Mouse (Mus musculus) adrenal gland, adult 18-20 months (tissue): ENCODE data around the gene Efna3. TPM values are rescaled to one million over a fixed set of nuclear protein-coding genes. Genes with fewer than 3 reads are reported as not detected.
A peak's percentile ranks its signal among the peaks of the same experiment; 100 is the strongest.

Experiments used
- DNase-seq, 2 experiments: peaks; one replicate each; pipeline ENCODE4 v3.0.0; 2021 to 2022; ENCODE audit warnings: low spot score in 2 of 2
- total RNA-seq, 2 experiments: library from RNA; stranded (reverse); gene quantifications; 1 replicate in 1 of 2; 2 replicates in 1 of 2; pipeline ENCODE4 v1.2.3; 2021

Gene Efna3
- total RNA-seq, 2 experiments from 2014 or later, result 0.42 TPM; not detected in 1

DNA sequence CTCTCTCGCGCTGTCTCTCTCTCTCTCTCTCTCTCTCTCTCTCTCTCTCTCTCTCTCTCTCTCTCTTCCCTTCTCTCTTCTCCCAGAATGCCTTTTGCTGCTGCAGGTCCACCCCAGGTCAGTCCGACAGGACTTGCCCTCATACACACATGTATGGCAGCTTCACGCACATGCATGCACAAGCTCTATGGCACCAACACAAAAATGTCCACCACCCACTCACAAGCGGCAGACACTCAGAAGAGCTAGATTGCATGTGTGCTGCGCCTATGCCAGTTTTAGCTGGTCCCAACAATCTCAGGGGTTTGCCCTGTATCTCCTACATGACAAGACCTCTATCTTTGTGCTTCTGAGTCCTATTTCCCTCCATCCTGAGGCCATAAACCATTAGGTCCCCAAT is 5.5 kb downstream of the Efna3 start:
- DNase-seq, result no peak

DNA sequence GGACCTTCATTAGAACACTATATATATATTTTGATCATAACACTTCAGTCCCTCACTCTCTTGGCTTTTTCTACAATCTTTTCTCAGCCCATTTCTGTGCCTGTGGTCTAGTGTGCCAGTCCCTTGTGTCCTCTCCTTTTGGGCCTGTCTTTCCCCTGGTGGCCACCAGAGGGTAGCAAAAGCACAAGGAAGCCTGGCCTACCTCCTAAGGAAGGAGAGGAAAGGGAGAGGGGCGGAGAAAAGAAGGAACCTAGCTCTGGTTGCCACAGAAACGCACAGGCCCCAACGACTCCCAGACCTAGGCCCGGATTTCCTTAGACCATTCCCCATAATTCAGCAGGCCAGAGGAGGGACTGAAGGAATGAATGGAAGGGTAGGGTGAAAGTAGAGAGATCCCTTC is 5.9 kb downstream of the Efna3 start:
- peak; percentile 78 to 80 for DNase-seq

DNA sequence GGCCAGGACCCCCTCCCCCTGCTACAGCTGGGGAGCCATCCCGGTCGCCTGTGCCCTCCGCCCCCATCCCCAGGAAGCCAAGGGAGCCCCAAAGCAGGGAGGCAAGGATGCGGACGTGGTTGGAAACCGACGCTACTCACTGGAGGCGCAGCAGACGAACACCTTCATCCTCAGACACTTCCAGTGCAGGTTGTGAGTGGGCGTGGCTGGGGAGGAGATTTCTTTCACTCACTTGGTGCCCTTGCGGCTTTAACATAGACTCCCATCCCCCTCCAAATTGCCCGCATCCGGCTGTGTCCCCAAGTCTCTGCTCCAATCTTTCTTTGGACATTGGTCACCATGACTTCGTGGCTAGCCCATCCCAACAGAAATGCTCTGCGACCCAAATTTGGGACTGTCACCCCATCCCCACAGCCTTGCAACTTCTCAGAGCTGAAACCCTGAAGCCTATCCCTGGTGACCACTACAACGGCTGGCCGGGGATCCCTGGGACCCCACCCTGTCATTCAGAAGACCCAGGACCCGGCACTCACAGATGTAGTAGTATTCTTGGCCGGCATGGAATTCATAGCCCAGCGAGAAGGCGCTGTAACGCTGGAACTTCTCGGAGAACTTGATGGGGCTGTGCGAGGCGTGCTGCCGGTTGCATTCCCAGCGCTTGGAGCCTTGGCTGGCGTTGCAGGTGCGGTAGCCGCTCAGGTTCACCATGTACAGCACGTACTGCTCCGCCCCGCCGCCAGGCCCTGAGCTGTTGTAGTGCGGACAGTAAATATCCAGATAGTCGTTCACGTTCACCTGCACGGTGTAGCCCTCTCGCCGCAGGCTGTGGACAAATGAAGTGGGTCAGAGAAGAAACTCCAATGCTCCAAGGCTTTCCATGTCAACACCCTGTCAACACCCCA is 6.6 kb downstream of the Efna3 start:
- DNase-seq, result no peak

DNA sequence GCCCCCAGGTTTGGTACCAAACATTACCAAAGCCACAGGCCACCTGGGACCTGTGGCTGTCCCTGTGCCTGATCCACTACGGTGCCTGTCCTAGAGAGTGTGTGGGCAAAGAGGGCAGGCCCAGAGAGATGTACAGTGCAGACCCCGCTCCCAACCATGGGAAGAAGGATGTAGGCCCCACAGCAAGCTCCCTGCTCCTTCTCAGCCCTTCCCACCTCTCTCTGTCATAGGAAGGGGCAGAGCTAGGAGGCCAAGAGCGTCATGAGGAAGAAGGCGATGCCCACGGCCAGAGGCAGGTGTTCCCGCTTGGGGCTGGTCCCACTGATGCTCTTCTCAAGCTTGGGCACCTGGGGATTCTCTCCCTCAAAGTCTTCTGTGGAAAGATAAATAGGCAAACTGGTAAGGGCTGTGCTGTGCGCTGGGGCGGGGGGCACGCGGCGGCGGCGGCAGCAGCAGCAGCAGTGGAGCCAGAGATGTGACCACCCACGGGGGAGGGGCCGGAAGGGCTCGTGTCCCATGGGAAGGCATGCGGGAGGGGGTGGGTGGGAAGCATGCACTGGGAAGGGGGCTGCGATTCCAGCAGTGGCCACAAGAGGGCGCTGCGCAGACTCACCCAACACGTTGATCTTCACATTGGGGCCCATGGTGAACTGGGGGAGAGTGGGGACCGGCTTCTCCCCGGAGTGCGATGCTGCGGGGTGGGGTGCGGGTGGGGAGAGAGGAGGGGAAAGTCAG is 7.4 kb downstream of the Efna3 start:
- peak; percentile 78 to 82 for DNase-seq

DNA sequence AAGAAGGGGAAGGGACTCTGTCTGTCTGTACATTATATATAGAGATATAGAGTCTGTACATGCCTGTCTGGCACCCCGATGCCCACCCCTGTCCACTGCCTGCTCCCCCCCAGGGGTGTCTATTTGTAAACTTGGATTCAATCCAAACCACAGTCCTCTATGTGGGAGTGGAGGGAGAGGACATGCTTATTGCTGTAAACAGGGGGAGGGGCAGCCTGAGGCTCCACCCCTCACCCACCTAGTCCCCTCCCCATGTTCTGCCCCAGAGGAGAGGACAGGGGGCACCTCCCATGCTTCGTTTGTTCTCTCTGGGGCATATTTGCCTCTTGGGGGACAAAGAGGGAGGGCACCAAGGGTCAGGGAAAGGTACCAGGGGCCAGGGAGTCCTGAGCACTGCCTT is 8.0 kb downstream of the Efna3 start:
- no peak for DNase-seq

DNA sequence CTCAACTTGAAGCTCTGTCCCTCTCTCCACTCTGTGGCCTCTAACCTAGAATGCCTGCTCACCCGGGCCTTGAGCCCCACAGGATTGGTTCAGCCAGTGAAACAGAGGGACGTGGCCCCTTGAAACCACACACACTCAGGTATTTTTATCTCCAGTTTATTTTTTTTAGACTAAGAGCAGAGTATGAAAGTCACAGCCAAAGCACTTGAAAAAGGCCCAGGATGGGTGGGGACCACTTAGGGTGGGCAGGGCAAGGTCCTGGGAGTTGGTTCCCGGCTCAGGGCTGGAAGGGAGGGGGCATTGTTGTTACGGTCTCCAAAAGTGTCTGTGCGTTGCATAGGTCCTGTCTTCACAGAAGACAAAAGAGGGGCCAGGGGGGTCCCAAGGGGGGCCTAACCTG is 8.4 kb downstream of the Efna3 start:
- no peak for DNase-seq

DNA sequence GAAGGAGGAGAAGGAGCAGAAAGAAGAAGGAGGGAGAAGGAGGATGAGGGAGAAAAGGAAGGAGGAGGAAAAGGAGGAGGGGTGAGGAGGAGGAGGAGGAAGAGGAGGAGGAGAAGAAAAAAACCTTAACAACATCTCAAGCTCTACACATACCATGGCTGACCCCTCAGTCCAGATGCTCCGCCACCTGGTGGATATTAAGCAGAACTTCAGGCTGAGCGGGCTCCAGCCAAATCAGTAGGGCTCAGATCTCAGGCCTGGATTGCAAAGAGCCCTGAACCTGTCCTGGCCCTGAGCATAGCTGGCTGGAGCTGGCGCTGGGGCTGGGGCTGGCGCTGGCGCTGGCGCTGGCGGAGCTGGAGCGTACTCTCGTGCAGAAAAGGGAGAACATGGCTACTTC is 14.7 kb downstream of the Efna3 start:
- DNase-seq, result peak; percentile 61 to 63

DNA sequence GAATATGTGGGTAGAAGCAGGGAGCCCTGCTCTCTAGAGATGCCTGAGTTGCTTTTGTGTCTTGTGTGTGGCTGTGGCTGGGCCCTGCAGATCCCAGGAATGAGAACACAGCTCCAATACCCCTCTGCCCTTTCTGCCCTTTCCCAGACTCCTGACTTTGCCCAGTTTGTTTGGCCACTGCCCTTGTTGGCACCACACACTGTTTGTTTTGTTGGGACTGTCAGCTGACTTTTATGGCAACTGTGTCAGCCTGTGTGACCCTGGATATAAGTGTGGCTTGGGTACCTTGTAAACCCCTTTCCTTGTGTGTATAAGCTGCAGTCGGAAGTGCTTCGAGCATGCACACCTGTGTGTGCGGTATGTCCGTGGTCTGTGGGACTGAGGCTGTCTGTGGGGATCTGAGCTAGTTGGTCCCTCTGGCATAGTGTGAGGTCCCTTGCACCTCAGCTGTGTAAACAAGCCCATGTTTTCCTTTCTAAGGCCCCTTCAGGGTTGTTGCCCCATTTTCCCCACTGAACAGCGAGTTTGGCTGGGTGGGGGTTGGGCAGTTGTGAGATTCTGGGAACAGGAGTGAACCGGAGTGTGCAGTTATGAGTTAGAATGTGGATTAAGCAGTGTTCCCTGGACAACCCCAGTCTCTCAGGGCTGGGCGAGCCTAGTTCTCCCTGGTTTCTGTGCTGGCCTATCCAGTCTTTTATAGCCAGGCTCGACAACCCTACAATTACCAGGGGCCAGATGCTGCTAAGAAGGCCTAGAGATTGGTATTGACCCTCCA is 17.0 kb downstream of the Efna3 start:
- no peak for DNase-seq

DNA sequence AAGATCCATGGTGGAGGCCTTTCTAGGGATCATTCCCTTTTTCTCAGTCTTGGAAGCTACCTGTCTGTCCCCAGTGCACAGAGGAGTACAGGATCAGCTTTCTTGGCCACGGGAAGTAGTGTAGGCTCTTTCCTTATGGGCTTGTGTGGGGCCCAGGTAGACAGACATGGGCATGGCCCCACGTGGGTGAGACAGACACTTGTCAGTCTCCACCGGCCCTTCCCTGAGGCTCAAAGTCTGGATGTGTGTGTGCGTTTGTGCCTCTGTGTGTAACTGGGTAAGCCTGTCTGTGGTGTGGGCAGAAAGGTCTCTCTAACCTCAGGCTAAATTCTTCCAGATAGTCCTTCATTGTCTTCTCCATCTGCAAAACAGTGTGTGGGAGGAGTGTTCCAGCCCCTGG is 17.7 kb downstream of the Efna3 start:
- no peak for DNase-seq

DNA sequence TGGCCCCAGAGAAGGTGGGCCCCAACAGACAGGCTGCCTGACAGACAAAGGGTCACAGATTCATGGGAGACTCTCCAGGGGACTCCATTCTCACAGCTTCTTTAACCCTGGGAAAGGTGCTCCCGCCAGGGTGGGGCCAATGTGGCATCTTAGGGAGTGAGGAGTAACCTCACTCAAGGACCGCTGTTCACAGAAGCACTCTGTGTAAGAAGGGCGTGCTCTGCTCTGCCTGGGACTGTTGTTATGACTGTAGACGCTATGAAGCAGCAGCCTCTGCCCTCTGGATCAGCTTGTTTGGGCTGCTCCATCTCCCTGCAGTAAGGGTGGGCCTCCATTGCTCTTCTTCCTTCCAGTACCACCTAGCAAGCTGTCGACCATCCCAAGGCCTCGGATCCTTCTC is 18.3 kb downstream of the Efna3 start:
- no peak for DNase-seq

DNA sequence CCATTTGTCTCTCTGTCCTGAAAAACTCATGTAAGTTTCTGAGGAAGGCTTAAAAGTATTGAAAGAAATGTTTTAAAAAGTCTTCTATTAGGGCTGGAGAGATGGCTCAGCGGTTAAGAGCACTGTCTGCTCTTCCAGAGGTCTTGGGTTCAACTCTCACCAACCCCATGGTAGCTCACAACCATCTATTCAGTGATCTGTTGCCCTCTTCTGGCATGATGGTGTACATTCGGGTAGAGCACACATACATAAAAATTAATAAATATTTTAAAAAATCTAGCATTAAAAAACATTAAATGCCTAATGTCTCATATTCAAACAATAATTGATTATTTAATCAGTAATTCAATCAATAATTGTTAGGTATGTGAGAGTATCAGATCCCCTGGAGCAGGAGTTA is 22.3 kb downstream of the Efna3 start:
- no peak for DNase-seq

DNA sequence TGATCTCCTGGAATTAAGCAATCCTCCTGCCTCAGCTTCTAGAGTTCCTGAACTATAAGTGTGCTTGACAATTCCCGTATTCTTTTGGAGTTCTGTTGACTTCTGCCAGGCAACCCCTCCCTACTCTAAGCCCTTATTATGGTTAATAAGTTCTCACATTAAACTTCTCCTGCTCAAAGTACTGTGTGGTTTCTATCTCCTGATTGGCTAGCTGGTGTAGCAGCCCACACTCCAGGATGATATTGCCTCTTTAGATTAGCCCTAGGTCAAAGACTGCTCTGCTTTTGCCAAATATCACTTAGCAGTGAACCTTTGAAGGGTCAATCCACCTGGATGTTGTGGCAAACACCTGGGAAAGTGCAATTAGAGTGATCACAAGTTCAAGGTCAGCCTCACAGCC is 22.7 kb downstream of the Efna3 start:
- DNase-seq, result no peak

DNA sequence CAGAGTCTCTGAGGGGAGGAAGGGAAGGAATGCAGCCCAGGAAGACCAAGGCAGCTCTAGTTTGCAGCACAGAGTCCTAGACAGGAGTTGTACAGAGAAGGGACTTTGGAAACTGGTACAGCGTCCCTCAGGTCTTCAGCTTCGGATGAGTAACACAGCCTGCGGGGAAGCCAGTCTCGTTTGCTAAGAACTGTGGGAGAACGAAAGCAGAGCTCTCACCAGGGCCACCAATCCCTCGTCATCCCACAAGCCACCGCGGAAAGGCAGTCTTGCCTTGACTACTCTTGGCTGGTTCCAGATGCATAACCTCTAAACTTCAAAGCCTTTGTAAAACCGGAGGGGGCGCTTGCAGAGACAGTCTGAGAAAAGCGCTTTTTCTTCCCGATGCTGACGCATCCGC is 23.3 kb downstream of the Efna3 start:
- no peak for DNase-seq

DNA sequence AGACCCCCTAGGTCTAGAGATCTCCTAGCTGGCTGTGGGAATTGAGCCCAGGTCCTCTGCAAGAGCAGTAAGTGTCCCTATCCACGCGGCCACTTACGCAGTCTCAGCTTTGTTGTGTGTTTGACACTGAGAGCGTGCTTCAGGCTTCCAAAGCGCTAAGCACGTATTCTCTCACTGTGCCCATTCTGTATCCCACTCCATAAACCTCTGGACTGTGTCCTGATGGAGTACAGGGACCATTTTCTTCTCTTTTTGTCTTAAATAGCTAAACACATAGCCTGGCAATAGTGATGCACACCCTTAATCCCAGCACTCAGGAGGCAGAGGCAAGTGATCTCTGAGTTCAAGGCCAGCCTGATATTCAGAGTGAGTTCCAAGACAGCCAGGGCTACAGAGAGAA is 23.9 kb downstream of the Efna3 start:
- DNase-seq, result no peak

DNA sequence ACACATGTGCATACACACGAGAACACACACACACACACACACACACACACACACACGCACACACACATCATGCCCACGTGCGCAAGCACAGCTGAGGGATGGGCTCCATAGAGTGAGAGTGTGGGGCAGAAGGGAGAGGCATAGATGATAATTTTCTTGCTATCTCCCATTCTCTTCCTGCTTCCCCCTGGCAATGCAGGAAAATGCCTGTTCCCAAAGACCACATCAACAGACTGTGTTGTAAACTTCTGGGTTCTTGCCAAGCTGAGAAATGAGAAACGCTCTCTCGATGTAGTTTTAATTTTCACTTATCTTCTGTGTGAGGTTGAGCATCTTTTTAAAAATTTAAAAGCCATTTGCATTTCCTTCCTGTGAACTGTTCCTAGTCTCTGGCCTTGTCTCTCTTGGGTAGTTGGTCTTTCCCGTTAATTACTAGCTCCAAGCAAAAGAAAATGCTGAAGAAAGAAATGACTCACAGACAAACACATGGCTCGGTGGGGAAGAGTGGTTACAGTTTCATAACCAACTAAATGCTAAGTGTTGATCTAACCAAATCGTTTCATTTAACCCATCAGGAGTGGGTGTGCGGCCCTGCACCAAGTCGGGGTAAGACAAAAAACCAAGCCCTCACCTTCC is 25.9 kb downstream of the Efna3 start:
- DNase-seq, result no peak

DNA sequence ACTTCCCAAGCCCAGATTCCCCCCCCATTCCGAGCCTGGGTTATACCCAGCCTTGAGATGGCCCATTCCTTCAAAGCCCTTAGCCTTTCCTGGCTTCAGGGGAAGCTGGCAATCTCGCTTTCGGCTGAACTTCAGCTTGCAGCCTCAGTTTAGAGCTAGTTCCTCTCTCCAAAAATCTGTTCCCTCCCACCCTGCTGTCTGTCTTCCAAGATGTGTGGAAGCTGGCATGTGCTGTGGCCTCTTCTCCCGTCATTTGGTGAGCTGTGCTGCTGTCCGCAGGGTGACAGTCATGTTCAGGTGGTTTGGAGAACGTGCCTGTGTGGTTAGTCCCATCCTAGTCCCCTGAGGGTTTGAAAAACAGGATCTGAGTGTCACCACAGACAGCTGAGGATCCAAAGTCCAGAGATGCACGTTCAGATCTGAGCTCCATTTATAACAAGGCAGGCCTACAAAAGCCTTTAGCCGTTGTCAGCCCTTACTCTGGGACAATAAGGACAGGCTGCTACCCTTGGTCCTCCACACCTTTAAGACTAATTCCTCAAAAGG is 27.0 kb downstream of the Efna3 start:
- DNase-seq, result no peak

DNA sequence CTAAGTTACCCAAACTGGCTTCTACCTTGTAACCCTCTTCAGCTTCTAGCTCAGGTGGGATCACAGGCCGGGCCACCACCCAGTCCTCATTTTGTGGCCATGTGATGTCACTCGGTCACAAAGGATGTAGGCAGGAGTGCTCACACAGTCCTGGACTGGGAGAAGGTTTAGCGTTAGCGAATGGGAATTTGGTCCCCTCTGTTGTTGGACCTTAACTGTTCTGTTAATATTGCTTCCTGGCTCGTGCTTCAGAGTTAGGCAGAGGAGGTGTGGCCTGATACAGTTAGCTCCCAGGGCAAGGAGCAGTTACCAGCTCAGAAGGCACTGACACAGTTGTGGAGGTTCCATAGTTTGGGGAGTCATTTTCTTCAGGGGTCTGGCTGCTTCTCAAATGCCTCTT is 28.6 kb downstream of the Efna3 start:
- DNase-seq, result no peak

DNA sequence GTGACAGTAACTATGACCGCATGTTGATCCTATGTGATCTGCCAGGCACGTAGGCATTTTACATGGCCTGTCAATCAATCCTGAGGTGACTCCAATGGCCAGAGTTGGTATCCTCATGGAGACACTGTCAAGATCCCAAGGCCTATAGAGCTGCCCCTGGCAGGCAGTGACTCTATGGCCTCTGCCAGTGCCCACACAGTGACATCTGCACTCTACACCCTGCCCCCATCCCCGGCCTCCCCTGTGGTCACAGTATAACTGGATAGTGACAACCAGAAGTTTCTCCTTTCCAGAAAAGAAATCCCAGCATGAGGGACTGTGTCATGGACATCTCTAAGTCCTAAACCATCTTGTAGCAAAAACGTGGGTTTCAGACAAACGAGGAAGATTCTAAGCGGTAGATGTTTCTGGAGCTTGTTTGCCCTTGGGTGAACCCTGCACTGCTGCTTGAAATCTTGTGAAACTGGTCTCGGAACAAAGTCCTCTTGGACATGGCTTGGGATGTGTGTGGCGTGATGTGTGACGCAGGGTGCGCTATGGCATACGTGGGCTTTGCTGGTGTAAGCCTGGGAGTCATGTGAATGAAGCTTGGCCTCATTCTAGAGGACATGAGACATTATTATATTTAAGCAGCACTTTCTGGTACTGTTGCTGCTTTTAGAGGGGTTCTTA is 29.4 kb downstream of the Efna3 start:
- no peak for DNase-seq

DNA sequence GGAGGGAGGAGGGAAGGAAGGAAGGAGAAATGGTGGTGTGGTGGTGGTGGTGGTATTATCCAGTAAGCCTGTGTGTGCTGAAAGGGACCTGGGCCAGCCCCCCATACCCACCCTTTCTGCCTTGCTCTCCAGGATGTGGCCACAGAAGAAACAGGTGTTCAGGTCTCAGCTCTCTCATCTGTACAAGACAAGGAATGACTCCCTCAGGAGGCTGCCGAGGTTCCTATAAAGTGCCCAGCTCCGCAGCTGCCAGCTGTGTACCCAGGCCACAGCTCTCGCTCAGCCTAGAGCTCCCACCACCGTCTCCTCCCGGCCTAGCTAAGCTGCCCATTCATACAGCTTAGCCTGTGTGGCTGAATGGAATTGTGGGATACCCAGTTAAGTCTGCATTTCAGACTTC is 30.5 kb downstream of the Efna3 start:
- DNase-seq, result no peak

DNA sequence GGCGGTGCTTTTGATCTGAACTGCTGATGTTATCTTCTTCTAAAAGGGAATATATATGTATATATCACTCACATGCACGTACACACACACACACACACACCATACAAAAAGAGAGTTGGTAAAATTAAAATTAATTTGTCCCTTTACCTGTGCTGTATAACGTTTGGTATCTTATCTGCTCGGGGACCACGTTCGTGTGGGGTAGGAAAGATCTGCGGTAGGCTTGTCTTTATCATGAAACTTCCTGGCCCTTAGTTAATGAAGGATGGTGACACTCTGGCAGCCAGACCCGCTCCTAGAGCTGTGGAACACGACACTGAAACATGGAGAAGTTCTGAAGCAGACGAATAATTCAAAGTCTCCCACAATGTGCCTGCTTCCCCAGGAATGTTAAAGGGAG is 30.9 kb downstream of the Efna3 start:
- no peak for DNase-seq
